Mouse (Mus musculus) limb, embryonic 14.5 days (tissue): ENCODE data around the gene Gata2. TPM values are rescaled to one million over a fixed set of nuclear protein-coding genes. Genes with fewer than 3 reads are reported as not detected.
"Not testable (repeated sequence)": the region's sequence is repeated elsewhere in the genome, so short reads cannot be mapped to it uniquely, and the experiment has no call there.

Experiments
- ATAC-seq: fragments of 200-750 bp; cut with Nextera tagmentation; 2 replicates; pipeline ENCODE4 v1.8.0; 2017; ENCODE audit warnings: low read depth, moderate number of reproducible peaks, moderate TSS enrichment; ENCODE audit not compliant: low FRiP score
- DNase-seq: peaks from one replicate; pipeline ENCODE4 v3.0.0-alpha.2; 2015; ENCODE audit warnings: low spot score
- H3K27ac ChIP-seq: fragments of 300-500 bp; sonication (generic); replicated peaks from 2 replicates; pipeline ENCODE4 v1.5.1; 2014; ENCODE audit warnings: low read depth, mild to moderate bottlenecking, low read length, moderate library complexity, mixed read lengths
- H3K27me3 ChIP-seq: fragments of 300-500 bp; sonication (generic); 2 replicates; pipeline ENCODE4 v1.6.1; 2014; ENCODE audit warnings: low read length, mixed read lengths; ENCODE audit not compliant: control insufficient read depth, insufficient read depth
- H3K36me3 ChIP-seq: fragments of 300-500 bp; sonication (generic); 2 replicates; pipeline ENCODE4 v1.6.1; 2014; ENCODE audit warnings: mild to moderate bottlenecking, low read length, moderate library complexity, mixed read lengths; ENCODE audit not compliant: control insufficient read depth, insufficient read depth
- H3K4me1 ChIP-seq: fragments of 300-500 bp; sonication (generic); 2 replicates; pipeline ENCODE4 v1.6.1; 2014; ENCODE audit warnings: antibody characterized with exemption, low read length, mixed read lengths; ENCODE audit not compliant: control insufficient read depth, insufficient read depth
- H3K4me2 ChIP-seq: fragments of 300-500 bp; sonication (generic); replicated peaks from 2 replicates; pipeline ENCODE4 v1.6.1; 2014; ENCODE audit warnings: low read depth, mild to moderate bottlenecking, low read length, moderate library complexity; ENCODE audit not compliant: severe bottlenecking
- H3K4me3 ChIP-seq: fragments of 300-500 bp; sonication (generic); replicated peaks from 2 replicates; pipeline ENCODE4 v1.5.1; 2014; ENCODE audit warnings: low read length
- H3K9ac ChIP-seq: fragments of 300-500 bp; sonication (generic); 2 replicates; pipeline ENCODE4 v1.6.1; 2014; ENCODE audit warnings: mild to moderate bottlenecking, low read depth, low read length, moderate library complexity; ENCODE audit not compliant: severe bottlenecking
- H3K9me3 ChIP-seq: fragments of 300-500 bp; sonication (generic); 2 replicates; pipeline ENCODE4 v1.6.1; 2016; ENCODE audit warnings: low read length; ENCODE audit not compliant: control insufficient read depth
- POLR2A ChIP-seq: fragments of 200-500 bp; IDR thresholded peaks from 2 replicates; pipeline ENCODE4 v1.8.0; 2012; ENCODE audit warnings: inconsistent platforms, mild to moderate bottlenecking, moderate library complexity, borderline replicate concordance; ENCODE audit not compliant: insufficient read depth, insufficient read length; ENCODE audit errors: extremely low read depth
- WGBS: fragments of 180-500 bp; shearing (Covaris S2); extraction: QIAGEN DNeasy Blood & Tissue Kit; methylation state at CpG from one replicate; pipeline ENCODE4 v1.1.7; 2014; 5-methylcytosine and 5-hydroxymethylcytosine counted together
- polyA plus RNA-seq, 2 experiments: library from polyadenylated mRNA; depleted of rRNA in 1 of 2; stranded (reverse) in 1 of 2; unstranded in 1 of 2; fragments of >200 nt; fragmentation: Nextera tagmentation in 1 of 2; extraction: Ambion mirVana in 1 of 2; gene quantifications; 2 replicates each; pipeline versions ENCODE4 v1.2.1 to v1.2.3; 2012 to 2014

Gata2 gene
- polyA plus RNA-seq, 2 experiments: 15.7 to 19.3 TPM

GRCm38 (mm10) chr6:88152127-88152705 is 41.5 kb upstream of the Gata2 start:
- Histone ChIP-seq H3K36me3 (no peaks in the 10 kb centered on the region), H3K9me3 (no peaks in the 10 kb centered on the region), H3K4me3 (no peak overlapping the region), H3K27me3 (no peaks in the 10 kb centered on the region), H3K4me2 (no peak overlapping the region), H3K9ac (no peak overlapping the region), H3K27ac (0 out of 2 replicates have a peak overlapping the region, but pooled peaks have one; percentile 33), H3K4me1 (peaks cover 3% of the 10 kb centered on the region; the same call in 1 of the 2 replicates)
- DNase-seq: peak; percentile 29
- TF ChIP-seq POLR2A: no peak
- 77% methylated on average over 14 of the region's 14 CpGs for WGBS
- ATAC-seq: no peak

- no peak overlapping the region for H3K4me3 ChIP-seq
- DNase-seq (no peak), ATAC-seq (no peak)
- 0 out of 2 replicates have a peak, but pooled peaks cover under 1% of the 10 kb centered on the region for H3K4me1 ChIP-seq
- H3K4me2 ChIP-seq: no peak overlapping the region
- H3K9me3 ChIP-seq: no peaks in the 10 kb centered on the region
- H3K27me3 ChIP-seq: no peaks in the 10 kb centered on the region
- no peaks in the 10 kb centered on the region for H3K36me3 ChIP-seq
- H3K9ac ChIP-seq: no peak overlapping the region
- TF ChIP-seq POLR2A: no peak
- no peak overlapping the region for H3K27ac ChIP-seq
- 73% methylated on average over 6 of the region's 6 CpGs for WGBS
Measured at GRCm38 (mm10) chr6:88152979-88153378, 40.7 kb upstream of the Gata2 start.

GRCm38 (mm10) chr6:88155614-88156013 is 38.1 kb upstream of the Gata2 start:
- not testable (repeated sequence) for ATAC-seq, H3K9ac ChIP-seq, H3K27ac ChIP-seq, H3K27me3 ChIP-seq, H3K4me1 ChIP-seq, H3K9me3 ChIP-seq, H3K36me3 ChIP-seq, H3K4me2 ChIP-seq, DNase-seq, H3K4me3 ChIP-seq
- WGBS: 85% methylated on average over 6 of the region's 6 CpGs

GRCm38 (mm10) chr6:88158790-88159189 is 34.9 kb upstream of the Gata2 start:
- no peak overlapping the region for H3K4me2 ChIP-seq
- H3K27ac ChIP-seq: no peak overlapping the region
- H3K36me3 ChIP-seq: no peaks in the 10 kb centered on the region
- no peak for TF ChIP-seq POLR2A
- H3K4me3 ChIP-seq: no peak overlapping the region
- H3K9me3 ChIP-seq: no peaks in the 10 kb centered on the region
- 88% methylated on average over 5 of the region's 5 CpGs for WGBS
- no peaks in the 10 kb centered on the region for H3K27me3 ChIP-seq
- H3K4me1 ChIP-seq: no peaks in the 10 kb centered on the region
- DNase-seq: no peak
- H3K9ac ChIP-seq: no peak overlapping the region
- ATAC-seq: no peak

- DNase-seq (no peak), ATAC-seq (no peak)
- peaks cover under 1% of the 10 kb centered on the region; the same call in 1 of the 2 replicates for H3K9me3 ChIP-seq
- H3K27ac ChIP-seq: no peak overlapping the region
- H3K27me3 ChIP-seq: no peaks in the 10 kb centered on the region
- no peak for TF ChIP-seq POLR2A
- H3K36me3 ChIP-seq: no peaks in the 10 kb centered on the region
- no peak overlapping the region for H3K9ac ChIP-seq
- no peaks in the 10 kb centered on the region for H3K4me1 ChIP-seq
- no peak overlapping the region for H3K4me2 ChIP-seq
- no peak overlapping the region for H3K4me3 ChIP-seq
- WGBS: 96% methylated on average over 9 of the region's 9 CpGs
Measured at GRCm38 (mm10) chr6:88166054-88166453, 27.6 kb upstream of the Gata2 start.

GRCm38 (mm10) chr6:88174191-88174590 is 19.5 kb upstream of the Gata2 start:
- 93% methylated on average over 3 of the region's 3 CpGs for WGBS
- TF ChIP-seq POLR2A: no peak
- no peaks in the 10 kb centered on the region for H3K36me3 ChIP-seq
- no peak overlapping the region for H3K4me2 ChIP-seq
- H3K4me3 ChIP-seq: no peak overlapping the region
- H3K9me3 ChIP-seq: peaks cover 8% of the 10 kb centered on the region
- no peaks in the 10 kb centered on the region for H3K27me3 ChIP-seq
- H3K9ac ChIP-seq: no peak overlapping the region
- H3K4me1 ChIP-seq: no peaks in the 10 kb centered on the region
- H3K27ac ChIP-seq: no peak overlapping the region
- DNase-seq: no peak
- ATAC-seq: no peak
